ENCODE assay signal across 9 mouse cellular contexts in genomic region chr3:118561554-118562310, GRCm38 (mm10). TPM values are rescaled to one million over a fixed set of nuclear protein-coding genes. Genes with fewer than 3 reads are reported as not detected.
DNase-seq lines count a peak whose midpoint lies in the region; ATAC-seq lines count a peak whose summit lies in the region.
"Had no signal": no experiment of that assay in that cellular context is flagged by ENCODE, and none has a peak within 500 bp of the region (broad histone marks: within the 10 kb centered on the region; RNA-seq: fewer than 3 reads in every experiment).

TSS of gene Dpyd (plus strand) at chr3:118562129.

- peak within 1 kb of the TSS; percentile 88 for H3K4me3 ChIP-seq in megakaryocyte, embryonic 14.5 days (replicated peaks)
- H3K4me3 ChIP-seq in embryonic facial prominence, embryonic 12.5 days, result peak within 1 kb of the TSS; percentile 70
- H3K4me3 ChIP-seq in limb, embryonic 11.5 days (ENCODE audit: low read depth, low read length), result peak within 1 kb of the TSS; percentile 78
- H3K4me3 ChIP-seq in midbrain, embryonic 14.5 days (replicated peaks; ENCODE audit: low read depth, low read length), result peak within 1 kb of the TSS; percentile 62
- H3K4me3 ChIP-seq in stomach, embryonic 16.5 days (replicated peaks; ENCODE audit: low read length), result peak within 1 kb of the TSS; percentile 80

- H3K4me2 ChIP-seq in embryonic facial prominence, embryonic 12.5 days (replicated peaks), result peak within 1 kb of the TSS; percentile 78
- peak within 1 kb of the TSS; percentile 86 for H3K4me2 ChIP-seq in limb, embryonic 11.5 days (ENCODE audit: low read depth, severe bottlenecking)
- peak within 1 kb of the TSS; percentile 88 for H3K4me2 ChIP-seq in midbrain, embryonic 14.5 days (ENCODE audit: low read length)
- peak within 1 kb of the TSS; percentile 83 for H3K4me2 ChIP-seq in stomach, embryonic 16.5 days (ENCODE audit: low read depth, low read length)

- H3K4me1 ChIP-seq in megakaryocyte, embryonic 14.5 days, result peaks cover 7% of the 10 kb centered on the region
- no peaks in the 10 kb centered on the region for H3K4me1 ChIP-seq in embryonic facial prominence, embryonic 12.5 days
- H3K4me1 ChIP-seq in limb, embryonic 11.5 days (ENCODE audit: control insufficient read depth, insufficient read depth, low read length), result no peaks in the 10 kb centered on the region
- peaks cover 4% of the 10 kb centered on the region; the same call in 1 of the 2 replicates for H3K4me1 ChIP-seq in midbrain, embryonic 14.5 days (ENCODE audit: control insufficient read depth, insufficient read depth, low read length)
- no peaks in the 10 kb centered on the region; the same call in 1 of the 2 replicates for H3K4me1 ChIP-seq in stomach, embryonic 16.5 days (ENCODE audit: control insufficient read depth, insufficient read depth, low read length)

- ATAC-seq in megakaryocyte, adult 5-6 weeks (ENCODE audit: poor library complexity, severe bottlenecking), result no peak
- ATAC-seq in embryonic facial prominence, embryonic 12.5 days (ENCODE audit: insufficient number of reproducible peaks, insufficient read depth, low FRiP score, low TSS enrichment), result peak; percentile 100
- ATAC-seq in limb, embryonic 11.5 days (ENCODE audit: insufficient number of reproducible peaks, low FRiP score, low TSS enrichment, low read depth), result peak; percentile 100
- ATAC-seq in midbrain, embryonic 14.5 days (ENCODE audit: low FRiP score, low TSS enrichment), result peak; percentile 99
- ATAC-seq in stomach, embryonic 16.5 days (ENCODE audit: insufficient read depth, low FRiP score), result peak; percentile 99

- 7% methylated on average over 17 of the region's 19 CpGs for WGBS in embryonic facial prominence, embryonic 12.5 days
- whole genome bisulfite sequencing in limb, embryonic 11.5 days, result 4% methylated on average over 19 of the region's 19 CpGs
- 6% methylated on average over 19 of the region's 19 CpGs for whole genome bisulfite sequencing in midbrain, embryonic 14.5 days
- WGBS in stomach, embryonic 16.5 days, result 6% methylated on average over 19 of the region's 19 CpGs

- peak within 1 kb of the TSS; percentile 60 for H3K9ac ChIP-seq in embryonic facial prominence, embryonic 12.5 days
- H3K9ac ChIP-seq in limb, embryonic 11.5 days (ENCODE audit: low read length), result peak within 1 kb of the TSS; percentile 67
- H3K9ac ChIP-seq in midbrain, embryonic 14.5 days (replicated peaks; ENCODE audit: low read length), result peak within 1 kb of the TSS; percentile 64
- peak within 1 kb of the TSS; percentile 75 for H3K9ac ChIP-seq in stomach, embryonic 16.5 days (ENCODE audit: low read length)

- peaks cover 3% of the 10 kb centered on the region; the same call in 1 of the 2 replicates for H3K9me3 ChIP-seq in megakaryocyte, embryonic 14.5 days
- no peaks in the 10 kb centered on the region for H3K9me3 ChIP-seq in embryonic facial prominence, embryonic 12.5 days
- no peaks in the 10 kb centered on the region for H3K9me3 ChIP-seq in limb, embryonic 11.5 days (ENCODE audit: control insufficient read depth, low read length)
- no peaks in the 10 kb centered on the region for H3K9me3 ChIP-seq in midbrain, embryonic 14.5 days (ENCODE audit: control insufficient read depth, low read length)
- H3K9me3 ChIP-seq in stomach, embryonic 16.5 days (replicated peaks; ENCODE audit: control insufficient read depth, low read length), result no peaks in the 10 kb centered on the region

- peaks cover 7% of the 10 kb centered on the region for H3K27me3 ChIP-seq in megakaryocyte, embryonic 14.5 days (replicated peaks)
- H3K27me3 ChIP-seq in embryonic facial prominence, embryonic 12.5 days, result no peaks in the 10 kb centered on the region
- no peaks in the 10 kb centered on the region for H3K27me3 ChIP-seq in limb, embryonic 11.5 days (ENCODE audit: control insufficient read depth, insufficient read depth, low read length)
- H3K27me3 ChIP-seq in midbrain, embryonic 14.5 days (ENCODE audit: control insufficient read depth, insufficient read depth, low read length), result no peaks in the 10 kb centered on the region
- no peaks in the 10 kb centered on the region for H3K27me3 ChIP-seq in stomach, embryonic 16.5 days (ENCODE audit: control insufficient read depth, insufficient read depth, low read length)
- H3K27me3 ChIP-seq: CH12.LX had no signal

- DNase-seq in heart, adult 11 months, result peak; percentile 94
- DNase-seq in kidney, adult 18-20 months, result peak; percentile 90
- DNase-seq in limb, embryonic 11.5 days (ENCODE audit: low spot score), result peak; percentile 92
- peak; percentile 89 for DNase-seq in midbrain, embryonic 14.5 days

- H3K27ac ChIP-seq in embryonic facial prominence, embryonic 12.5 days, result no peak within 1 kb of the TSS
- no peak within 1 kb of the TSS for H3K27ac ChIP-seq in limb, embryonic 11.5 days (replicated peaks; ENCODE audit: low read depth, low read length)
- no peak within 1 kb of the TSS for H3K27ac ChIP-seq in midbrain, embryonic 14.5 days (replicated peaks; ENCODE audit: low read depth, low read length)
- peak within 1 kb of the TSS; percentile 23; the same call in 1 of the 2 replicates for H3K27ac ChIP-seq in stomach, embryonic 16.5 days (ENCODE audit: low read length)

- no peaks in the 10 kb centered on the region for H3K36me3 ChIP-seq in megakaryocyte, embryonic 14.5 days (replicated peaks; ENCODE audit: low read length)
- H3K36me3 ChIP-seq in embryonic facial prominence, embryonic 12.5 days, result no peaks in the 10 kb centered on the region
- no peaks in the 10 kb centered on the region for H3K36me3 ChIP-seq in limb, embryonic 11.5 days (ENCODE audit: control insufficient read depth, insufficient read depth, low read length)
- H3K36me3 ChIP-seq in midbrain, embryonic 14.5 days (ENCODE audit: control insufficient read depth, insufficient read depth, low read length), result no peaks in the 10 kb centered on the region
- H3K36me3 ChIP-seq in stomach, embryonic 16.5 days (ENCODE audit: control insufficient read depth, insufficient read depth, low read length), result no peaks in the 10 kb centered on the region

RNA-seq across cellular contexts. Expression of gene Dpyd, which starts in this region (rescaled TPM):
- polyA plus RNA-seq in megakaryocyte, embryonic 14.5 days (2012; ENCODE audit: insufficient read depth, low replicate concordance), result not detected in 2 replicates
- total RNA-seq in megakaryocyte, adult 5-6 weeks (2015), result not detected in 2 replicates
- not detected in 2 replicates for total RNA-seq in megakaryocyte, adult 5-6 weeks (2017)
- 16.0 and 16.7 TPM in 2 replicates for polyA plus RNA-seq in embryonic facial prominence, embryonic 12.5 days (2016; fragmentation: Nextera tagmentation; extraction: Ambion mirVana)
- 7.1 and 7.4 TPM in 2 replicates for polyA plus RNA-seq in limb, embryonic 11.5 days (2014; fragmentation: Nextera tagmentation; extraction: Ambion mirVana)
- polyA plus RNA-seq in midbrain, embryonic 14.5 days (2014; fragmentation: Nextera tagmentation; extraction: Ambion mirVana), result 2.8 and 3.4 TPM in 2 replicates
- polyA plus RNA-seq in stomach, embryonic 16.5 days (2015; fragmentation: Nextera tagmentation; extraction: Ambion mirVana), result 15.3 and 18.0 TPM in 2 replicates
- total RNA-seq: CH12.LX had no signal
